Mouse (Mus musculus) urinary bladder, postnatal 0 days (tissue): ENCODE results near the gene Nudt2. TPM values are rescaled to one million over a fixed set of nuclear protein-coding genes. Genes with fewer than 3 reads are reported as not detected.

ENCODE experiments used
- polyA plus RNA-seq: library from polyadenylated mRNA; unstranded; fragments of >200 nt; fragmentation: Nextera tagmentation; extraction: Ambion mirVana; gene quantifications from 2 replicates; pipeline ENCODE4 v1.2.1, GENCODE M21; 2015

The Nudt2 gene
- polyA plus RNA-seq, result 32.5 and 40.2 TPM in 2 replicates

GRCm38 (mm10) chr4:41464345-41465286 lies at the start of gene Nudt2, which contains the start of gene Kif24:
TSS of gene Nudt2 (plus strand) at chr4:41465151.
TSS of gene Kif24 (minus strand) at chr4:41464887.

GRCm38 (mm10) chr4:41502986-41503412 lies 38.0 kb downstream of the Nudt2 start, which contains the start of gene AI464131:
TSS of gene AI464131 (minus strand) at chr4:41503076.

GRCm38 (mm10) chr4:41517233-41517632 lies 52.3 kb downstream of the Nudt2 start, which contains the start of gene 1110017D15Rik:
TSS of gene 1110017D15Rik (minus strand) at chr4:41517333.

Other genes with a start within 250 kb of the Nudt2 start
- gene Ubap2, start 190.0 kb upstream of the Nudt2 start, polyA plus RNA-seq, result 25.4 and 32.7 TPM in 2 replicates
- 41.5 and 43.2 TPM in 2 replicates for gene Dcaf12, start 150.3 kb upstream of the Nudt2 start, polyA plus RNA-seq
- 42.1 and 48.8 TPM in 2 replicates for gene Ubap1, start 116.2 kb upstream of the Nudt2 start, polyA plus RNA-seq
- 0.92 and 1.6 TPM in 2 replicates for gene Kif24, start 264 bp upstream of the Nudt2 start, polyA plus RNA-seq
- 7.5 and 7.8 TPM in 2 replicates for gene AI464131, start 37.9 kb downstream of the Nudt2 start, polyA plus RNA-seq
- gene 1110017D15Rik, start 52.2 kb downstream of the Nudt2 start, polyA plus RNA-seq, result not detected in 2 replicates
- 2.5 and 3.2 TPM in 2 replicates for gene Fam219a, start 104.4 kb downstream of the Nudt2 start, polyA plus RNA-seq
- 33.2 and 39.3 TPM in 2 replicates for gene Dnaic1, start 104.6 kb downstream of the Nudt2 start, polyA plus RNA-seq
- 164 and 167 TPM in 2 replicates for gene Enho, start 175.2 kb downstream of the Nudt2 start, polyA plus RNA-seq
- gene Cntfr, start 231.9 kb downstream of the Nudt2 start, polyA plus RNA-seq, result 9.7 and 10.5 TPM in 2 replicates
- gene Il11ra1, start 234.8 kb downstream of the Nudt2 start, polyA plus RNA-seq, result 107 and 116 TPM in 2 replicates
- 32.1 and 36.3 TPM in 2 replicates for gene Rpp25l, start 248.4 kb downstream of the Nudt2 start, polyA plus RNA-seq